Mouse (Mus musculus) right cerebral cortex, postnatal 4 days (tissue): ENCODE results near the gene Vmn1r171.
"Not testable (repeated sequence)": the region's sequence is repeated elsewhere in the genome, so short reads cannot be mapped to it uniquely, and the experiment has no call there.

Experiments used
- DNase-seq: peaks from one replicate; pipeline ENCODE4 v3.0.0-alpha.2; 2022

The Vmn1r171 gene

GRCm38 (mm10) chr7:23630422-23630821 is at the start of gene Vmn1r171:
Gene Vmn1r171, plus strand, starts transcription at chr7:23630722.
- no peak for DNase-seq

DNA sequence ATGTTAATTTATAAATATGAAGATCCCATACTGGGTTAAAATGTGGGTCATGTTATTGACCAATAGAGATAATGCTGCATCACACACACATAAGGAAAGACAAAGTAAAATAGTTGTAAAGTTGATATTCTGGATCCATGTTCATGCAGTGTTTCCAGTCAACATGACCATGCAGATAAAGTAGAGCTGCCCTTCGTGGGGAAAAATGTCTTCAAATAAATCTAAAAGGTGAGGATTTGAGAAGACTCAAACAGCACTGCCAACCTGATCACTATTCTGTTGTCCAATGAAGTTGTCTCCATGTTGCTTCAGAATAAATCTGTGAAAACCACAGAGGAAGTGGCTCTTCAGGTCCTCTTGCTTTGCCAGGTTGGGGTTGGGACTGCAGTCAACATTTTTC is 24.6 kb upstream of the Vmn1r171 start, which contains the start of gene Vmn1r170:
Vmn1r170 (plus strand) TSS at position 301 of the 400 bp plus-strand sequence.
- not testable (repeated sequence) for DNase-seq

GRCm38 (mm10) chr7:23658016-23658415 is 27.5 kb downstream of the Vmn1r171 start, which contains the start of gene Vmn1r172:
Gene Vmn1r172, plus strand, starts transcription at chr7:23658316.
- no peak for DNase-seq
